Mouse (Mus musculus) testis, adult 2 months (tissue): ENCODE measurements around the gene Gcm1. TPM values are rescaled to one million over a fixed set of nuclear protein-coding genes. Genes with fewer than 3 reads are reported as not detected.
"Not testable (repeated sequence)": the region's sequence is repeated elsewhere in the genome, so short reads cannot be mapped to it uniquely, and the experiment has no call there.

Source experiments
- H3K27ac ChIP-seq: fragments of 200-500 bp; 2 replicates; pipeline ENCODE4 v1.5.1; 2012; ENCODE audit warnings: low read depth, low read length; ENCODE audit not compliant: control insufficient read depth, insufficient read depth
- H3K27me3 ChIP-seq: fragments of 200-500 bp; 2 replicates; pipeline ENCODE4 v1.6.1; 2012; ENCODE audit warnings: mild to moderate bottlenecking, low read length, moderate library complexity; ENCODE audit not compliant: control insufficient read depth, insufficient read depth
- H3K36me3 ChIP-seq: fragments of 200-500 bp; 2 replicates; pipeline ENCODE4 v1.6.1; 2012; ENCODE audit warnings: mild to moderate bottlenecking, low read length; ENCODE audit not compliant: control insufficient read depth, insufficient read depth
- H3K4me1 ChIP-seq: fragments of 200-500 bp; 2 replicates; pipeline ENCODE4 v1.6.1; 2012; ENCODE audit warnings: low read length; ENCODE audit not compliant: control insufficient read depth, insufficient read depth
- H3K4me3 ChIP-seq: fragments of 200-500 bp; 2 replicates; pipeline ENCODE4 v1.5.1; 2012; ENCODE audit warnings: low read depth, mild to moderate bottlenecking, low read length, moderate library complexity, mixed read lengths; ENCODE audit not compliant: control insufficient read depth
- CTCF ChIP-seq: fragments of 200-500 bp; IDR thresholded peaks from 2 replicates; pipeline ENCODE4 v1.5.1; 2012; ENCODE audit warnings: low read depth, mild to moderate bottlenecking, inconsistent platforms, low read length, moderate library complexity; ENCODE audit not compliant: control insufficient read depth, insufficient read depth, insufficient replicate concordance
- POLR2A ChIP-seq: fragments of 200-500 bp; IDR thresholded peaks from 2 replicates; pipeline ENCODE4 v1.6.1; 2012; ENCODE audit warnings: low read depth, mild to moderate bottlenecking, inconsistent platforms, low read length, moderate library complexity; ENCODE audit not compliant: control insufficient read depth
- polyA plus RNA-seq: library from polyadenylated mRNA; depleted of rRNA; stranded (reverse); fragments of >200 nt; gene quantifications from 2 replicates; pipeline ENCODE4 v1.2.3, GENCODE M21; 2012

The Gcm1 gene
- polyA plus RNA-seq, 1 experiment = not detected

DNA sequence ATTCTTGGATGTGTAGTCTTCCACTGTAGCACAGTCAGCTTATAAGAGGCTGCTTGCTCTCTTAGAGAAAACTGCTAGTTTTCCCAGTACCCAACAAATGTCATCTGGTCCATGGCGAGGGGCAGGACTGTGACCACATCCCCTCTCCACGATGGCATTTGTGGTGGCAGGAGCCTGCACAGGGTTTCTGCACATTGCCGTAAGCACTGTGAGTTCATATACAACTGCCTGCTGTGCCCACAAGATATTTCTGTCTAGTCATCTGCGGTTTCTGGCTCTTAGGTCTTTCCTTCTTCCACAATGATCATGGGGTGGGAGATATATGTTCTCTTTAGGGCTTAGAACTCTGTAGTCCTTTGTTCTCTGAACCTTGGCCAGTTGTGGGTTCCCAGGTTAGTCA, 19.9 kb downstream of the Gcm1 start:
- H3K4me1 ChIP-seq = no peaks in the 10 kb centered on the region
- TF ChIP-seq CTCF = no peak
- no peak for TF ChIP-seq POLR2A
- H3K27ac ChIP-seq = no peak overlapping the region
- H3K4me3 ChIP-seq = no peak overlapping the region
- H3K27me3 ChIP-seq = no peaks in the 10 kb centered on the region
- H3K36me3 ChIP-seq = no peaks in the 10 kb centered on the region

DNA sequence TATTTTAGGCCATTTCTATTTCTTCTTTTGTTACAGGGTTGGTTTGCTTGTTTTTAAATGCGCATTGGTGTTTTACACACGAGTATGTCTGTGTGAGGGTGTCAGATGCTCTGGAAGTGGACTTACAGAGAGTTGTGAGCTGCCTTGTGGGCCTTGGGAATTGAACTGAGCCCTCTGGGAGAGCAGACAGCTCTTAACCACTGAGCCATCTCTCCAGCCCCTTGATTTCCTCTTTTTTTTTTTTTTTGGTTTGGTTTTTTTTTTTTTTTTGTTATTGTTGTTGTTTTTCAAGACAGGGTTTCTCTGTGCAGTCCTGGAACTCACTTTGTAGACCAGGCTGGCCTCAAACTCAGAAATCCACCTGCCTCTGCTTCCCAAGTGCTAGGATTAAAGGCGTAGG, 21.6 kb downstream of the Gcm1 start:
- not testable (repeated sequence) for H3K27ac ChIP-seq, H3K27me3 ChIP-seq, H3K4me3 ChIP-seq, H3K4me1 ChIP-seq, H3K36me3 ChIP-seq

DNA sequence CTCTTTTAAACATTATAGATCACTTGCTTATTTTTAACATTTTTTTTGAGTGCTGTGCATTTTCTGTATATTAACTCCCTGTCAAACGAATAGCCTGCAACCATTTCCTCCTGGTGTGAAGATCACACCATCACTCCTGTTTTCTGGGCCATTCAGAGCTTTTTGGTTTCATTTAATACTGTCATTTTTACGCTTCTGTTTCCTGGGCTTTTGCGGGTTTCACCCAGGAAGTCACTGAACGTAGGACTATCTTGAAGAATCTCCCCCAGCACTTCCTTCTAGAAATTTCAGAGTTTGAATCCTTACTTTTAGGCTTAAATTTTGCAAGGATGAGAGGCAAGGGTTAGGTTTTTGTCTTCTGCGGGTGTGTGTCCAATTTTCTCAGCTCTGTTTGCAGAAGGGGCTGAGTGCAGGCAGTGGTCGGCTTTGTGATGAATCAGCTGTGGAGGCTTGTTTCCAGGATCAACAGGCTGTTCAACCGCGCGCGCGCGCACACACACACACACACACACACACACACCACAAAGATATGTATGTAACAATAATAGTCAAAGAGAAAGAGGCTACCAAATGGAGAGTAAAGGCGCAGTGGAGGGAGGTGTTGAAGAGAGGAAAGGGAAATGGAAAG, 22.1 kb downstream of the Gcm1 start:
- H3K27me3 ChIP-seq = no peaks in the 10 kb centered on the region
- TF ChIP-seq POLR2A (no peak), CTCF (no peak)

DNA sequence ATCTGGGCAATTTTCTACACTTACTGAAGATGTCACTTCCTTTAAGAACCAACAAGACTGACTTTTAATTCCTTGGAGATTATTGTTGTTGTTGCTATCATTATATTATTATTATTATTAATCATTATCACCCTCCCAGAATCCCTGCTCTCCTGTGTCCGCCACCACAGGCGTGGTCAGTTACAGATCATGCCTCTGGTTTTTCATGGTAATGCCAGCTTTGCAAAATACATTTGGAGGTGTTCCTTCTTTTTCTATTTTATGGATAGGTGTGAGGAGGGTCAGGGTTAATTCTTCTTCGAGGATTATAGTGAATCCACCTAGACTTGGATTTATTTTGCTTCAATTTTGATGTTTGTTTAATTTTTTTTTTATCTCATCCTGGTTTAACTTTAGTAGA, 23.5 kb downstream of the Gcm1 start:
- Histone ChIP-seq H3K4me1 (no peaks in the 10 kb centered on the region), H3K27me3 (no peaks in the 10 kb centered on the region), H3K27ac (no peak overlapping the region), H3K4me3 (no peak overlapping the region), H3K36me3 (no peaks in the 10 kb centered on the region)
- no peak for TF ChIP-seq CTCF
- TF ChIP-seq POLR2A = no peak

More for the DNA sequence above, 22.1 kb downstream of the Gcm1 start:
- Histone ChIP-seq H3K4me3 (no peak overlapping the region), H3K36me3 (no peaks in the 10 kb centered on the region), H3K27ac (no peak overlapping the region), H3K4me1 (no peaks in the 10 kb centered on the region)

DNA sequence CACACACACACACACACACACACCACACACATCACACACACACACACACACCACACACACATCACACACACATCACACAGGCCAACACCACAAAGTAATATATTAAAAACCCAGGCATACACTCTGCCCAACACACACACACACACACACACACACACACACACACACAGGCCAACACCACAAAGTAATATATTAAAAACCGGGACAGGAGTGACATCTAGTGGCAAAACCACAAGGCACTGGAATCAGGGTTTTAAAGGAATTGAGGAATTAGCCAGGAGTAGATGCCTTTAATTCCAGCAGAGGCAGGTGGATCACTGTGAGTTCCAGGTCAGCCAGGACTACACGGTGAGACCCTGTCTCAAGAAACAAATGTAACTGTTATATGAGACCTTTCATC, 26.5 kb downstream of the Gcm1 start:
- no peak for TF ChIP-seq POLR2A
- no peak for TF ChIP-seq CTCF
- Histone ChIP-seq H3K27me3 (no peaks in the 10 kb centered on the region), H3K4me3 (no peak overlapping the region), H3K4me1 (no peaks in the 10 kb centered on the region), H3K36me3 (no peaks in the 10 kb centered on the region), H3K27ac (no peak overlapping the region)

DNA sequence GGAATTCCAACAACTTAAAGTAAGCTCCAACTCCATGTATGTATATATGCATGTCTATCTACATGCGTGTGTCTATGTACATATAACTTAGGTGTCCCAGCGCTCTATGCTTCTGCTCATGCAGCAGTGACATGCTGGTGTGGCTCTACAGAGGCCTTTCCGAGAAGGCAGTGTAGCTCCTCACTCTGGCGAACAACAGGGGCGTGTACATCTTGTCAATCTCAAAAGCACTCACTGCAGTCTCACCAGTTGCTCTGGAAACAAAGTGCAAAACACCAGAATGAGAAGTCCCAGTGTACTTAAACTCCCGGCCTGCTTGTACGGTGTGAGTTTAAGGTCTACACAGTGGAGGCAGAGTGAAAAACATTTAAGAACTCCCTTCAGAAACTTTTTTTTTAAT, 30.1 kb downstream of the Gcm1 start:
- no peak overlapping the region for H3K4me3 ChIP-seq
- H3K36me3 ChIP-seq = peaks cover 2% of the 10 kb centered on the region
- no peaks in the 10 kb centered on the region for H3K27me3 ChIP-seq
- H3K27ac ChIP-seq = no peak overlapping the region
- TF ChIP-seq CTCF = no peak
- no peak for TF ChIP-seq POLR2A
- no peaks in the 10 kb centered on the region for H3K4me1 ChIP-seq

DNA sequence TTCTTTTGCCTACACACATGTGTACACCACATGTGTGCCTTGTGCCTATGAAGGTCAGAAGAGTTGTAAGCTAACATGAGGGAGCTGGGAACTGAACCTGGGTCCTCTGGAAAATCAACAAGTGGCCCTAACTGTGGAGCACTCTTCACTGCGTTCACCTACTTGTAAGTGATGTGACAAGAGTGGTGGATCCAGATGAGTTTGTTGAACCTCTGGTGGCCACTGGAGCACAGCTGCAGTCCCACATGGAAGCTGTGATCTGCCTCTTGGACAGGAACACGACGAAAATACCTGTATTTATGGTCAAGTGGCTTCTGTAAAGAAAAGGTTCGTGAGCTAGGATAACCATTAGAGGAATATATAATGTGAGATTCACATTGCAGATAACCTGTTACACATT, 32.6 kb downstream of the Gcm1 start:
- Histone ChIP-seq H3K36me3 (peaks cover 6% of the 10 kb centered on the region), H3K4me1 (no peaks in the 10 kb centered on the region; the same call in 1 of the 2 replicates)
- TF ChIP-seq CTCF (no peak), POLR2A (no peak)

DNA sequence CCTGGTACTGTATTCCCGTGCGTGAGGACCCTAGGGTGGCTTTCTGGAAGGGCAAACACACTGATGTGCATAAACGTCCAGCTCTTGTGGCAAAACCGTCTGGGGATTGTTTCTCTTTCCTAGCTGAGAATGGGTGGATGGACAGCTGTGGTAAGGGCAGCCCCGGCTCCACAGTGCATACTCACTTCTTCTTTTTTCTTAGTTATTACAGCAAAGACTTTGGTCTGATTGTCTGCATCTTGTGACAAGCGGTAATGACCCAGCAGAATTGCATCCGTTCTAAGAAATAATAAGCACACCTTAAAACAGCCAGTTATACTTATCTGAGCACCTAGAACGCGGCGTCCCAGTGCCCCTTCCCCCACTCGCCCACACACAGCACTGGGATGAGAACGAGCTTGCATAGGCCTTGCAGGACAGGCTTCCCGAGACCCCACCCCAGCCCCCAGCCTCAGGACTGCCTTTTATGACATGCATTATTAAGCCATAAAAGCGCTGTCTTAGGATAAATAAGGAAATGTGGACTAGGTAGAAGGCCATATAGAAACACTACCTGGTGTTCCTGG, 34.1 kb downstream of the Gcm1 start:
- no peaks in the 10 kb centered on the region; the same call in 1 of the 2 replicates for H3K4me1 ChIP-seq
- TF ChIP-seq CTCF (no peak), POLR2A (no peak)
- no peak overlapping the region for H3K27ac ChIP-seq
- H3K36me3 ChIP-seq = peaks cover 6% of the 10 kb centered on the region
- H3K4me3 ChIP-seq = no peak overlapping the region
- H3K27me3 ChIP-seq = no peaks in the 10 kb centered on the region

More for the DNA sequence above, 32.6 kb downstream of the Gcm1 start:
- no peak overlapping the region for H3K4me3 ChIP-seq
- no peaks in the 10 kb centered on the region for H3K27me3 ChIP-seq
- H3K27ac ChIP-seq = no peak overlapping the region
